Mouse (Mus musculus): ENCODE results near the gene Vmn1r43. TPM values are rescaled to one million over a fixed set of nuclear protein-coding genes. Genes with fewer than 3 reads are reported as not detected.
"Not testable (repeated sequence)": the region's sequence is repeated elsewhere in the genome, so short reads cannot be mapped to it uniquely, and the experiment has no call there.

Vmn1r43 gene
- total RNA-seq (2014; rRNA removed) (not detected in 2 replicates), polyA plus RNA-seq (2015; fragmentation: Nextera tagmentation; extraction: Ambion mirVana) (not detected in 2 replicates)

GRCm38 (mm10) chr6:89876313-89876712 is at the start of gene Vmn1r43, which contains the start of gene Vmn1r42:
Gene Vmn1r43, minus strand, starts transcription at chr6:89876413.
Gene Vmn1r42, minus strand, starts transcription at chr6:89876413.
- not testable (repeated sequence) for ATAC-seq; H3K27me3 ChIP-seq (ENCODE audit: insufficient read depth, low read length)
- WGBS, result 83% methylated on average over 3 of the region's 3 CpGs

GRCm38 (mm10) chr6:89883812-89884211 is 7.6 kb upstream of the Vmn1r43 start:
- no peak overlapping the region for H3K4me2 ChIP-seq (ENCODE audit: low read depth, low read length)
- H3K36me3 ChIP-seq (ENCODE audit: insufficient read depth, low read length), result no peaks in the 10 kb centered on the region
- ATAC-seq, result no peak
- WGBS, result 46% methylated on average over 2 of the region's 2 CpGs
- H3K4me1 ChIP-seq (ENCODE audit: insufficient read depth, low read length), result no peaks in the 10 kb centered on the region
- TF ChIP-seq CTCF (IDR thresholded peaks at IDR 0.05; ENCODE audit: low read depth), result no peak
- no peak overlapping the region for H3K4me3 ChIP-seq (ENCODE audit: low read length)
- no peaks in the 10 kb centered on the region for H3K27me3 ChIP-seq (ENCODE audit: insufficient read depth, low read length)
- DNase-seq (ENCODE audit: low spot score), result peak; percentile 10
- no peak overlapping the region for H3K27ac ChIP-seq
- H3K9me3 ChIP-seq (ENCODE audit: low read length), result no peaks in the 10 kb centered on the region
- H3K9ac ChIP-seq (replicated peaks; ENCODE audit: low read length), result no peak overlapping the region

More at GRCm38 (mm10) chr6:89876313-89876712, at the start of gene Vmn1r43, which contains the start of gene Vmn1r42:
- H3K9ac ChIP-seq (replicated peaks; ENCODE audit: low read length); H3K4me1 ChIP-seq (ENCODE audit: insufficient read depth, low read length); H3K36me3 ChIP-seq (ENCODE audit: insufficient read depth, low read length); H3K4me3 ChIP-seq (ENCODE audit: low read length); H3K4me2 ChIP-seq (ENCODE audit: low read depth, low read length); H3K9me3 ChIP-seq (ENCODE audit: low read length); DNase-seq (ENCODE audit: low spot score); H3K27ac ChIP-seq: not testable (repeated sequence)

GRCm38 (mm10) chr6:89883360-89883759 is 7.1 kb upstream of the Vmn1r43 start, which contains the start of gene Vmn1r44:
Gene Vmn1r44, plus strand, starts transcription at chr6:89883660.
- no peak within 1 kb of the TSS for H3K4me3 ChIP-seq (ENCODE audit: low read length)
- 83% methylated on average over 1 of the region's 1 CpGs for WGBS
- no peaks in the 10 kb centered on the region for H3K27me3 ChIP-seq (ENCODE audit: insufficient read depth, low read length)
- no peak within 1 kb of the TSS for H3K9ac ChIP-seq (replicated peaks; ENCODE audit: low read length)
- no peak within 1 kb of the TSS for H3K27ac ChIP-seq
- DNase-seq (ENCODE audit: low spot score) (no peak), ATAC-seq (no peak)
- no peak for TF ChIP-seq CTCF (IDR thresholded peaks at IDR 0.05; ENCODE audit: low read depth)
- H3K9me3 ChIP-seq (ENCODE audit: low read length), result no peaks in the 10 kb centered on the region
- H3K4me2 ChIP-seq (ENCODE audit: low read depth, low read length), result no peak within 1 kb of the TSS
- no peaks in the 10 kb centered on the region for H3K4me1 ChIP-seq (ENCODE audit: insufficient read depth, low read length)
- H3K36me3 ChIP-seq (ENCODE audit: insufficient read depth, low read length), result no peaks in the 10 kb centered on the region

- H3K36me3 ChIP-seq (ENCODE audit: insufficient read depth, low read length), result no peaks in the 10 kb centered on the region
- no peak for TF ChIP-seq CTCF (IDR thresholded peaks at IDR 0.05; ENCODE audit: low read depth)
Measured at GRCm38 (mm10) chr6:89880867-89881266, 4.7 kb upstream of the Vmn1r43 start.

GRCm38 (mm10) chr6:89876963-89877362 is 750 bp upstream of the Vmn1r43 start:
- no peak overlapping the region for H3K4me2 ChIP-seq (ENCODE audit: low read depth, low read length)
- ATAC-seq, result no peak
- no peaks in the 10 kb centered on the region for H3K36me3 ChIP-seq (ENCODE audit: insufficient read depth, low read length)
- H3K4me1 ChIP-seq (ENCODE audit: insufficient read depth, low read length), result no peaks in the 10 kb centered on the region
- 80% methylated on average over 2 of the region's 2 CpGs for WGBS
- H3K27ac ChIP-seq, result no peak overlapping the region
- TF ChIP-seq CTCF (IDR thresholded peaks at IDR 0.05; ENCODE audit: low read depth), result no peak
- no peak overlapping the region for H3K4me3 ChIP-seq (ENCODE audit: low read length)
- DNase-seq (ENCODE audit: low spot score), result no peak
- no peak overlapping the region for H3K9ac ChIP-seq (replicated peaks; ENCODE audit: low read length)
- no peaks in the 10 kb centered on the region for H3K9me3 ChIP-seq (ENCODE audit: low read length)
- H3K27me3 ChIP-seq (ENCODE audit: insufficient read depth, low read length), result no peaks in the 10 kb centered on the region

More at GRCm38 (mm10) chr6:89880867-89881266, 4.7 kb upstream of the Vmn1r43 start:
- H3K27ac ChIP-seq, result no peak overlapping the region
- no peaks in the 10 kb centered on the region for H3K4me1 ChIP-seq (ENCODE audit: insufficient read depth, low read length)
- no peak overlapping the region for H3K4me3 ChIP-seq (ENCODE audit: low read length)
- no peak for DNase-seq (ENCODE audit: low spot score)
- H3K9me3 ChIP-seq (ENCODE audit: low read length), result no peaks in the 10 kb centered on the region
- no peaks in the 10 kb centered on the region for H3K27me3 ChIP-seq (ENCODE audit: insufficient read depth, low read length)
- no peak overlapping the region for H3K4me2 ChIP-seq (ENCODE audit: low read depth, low read length)
- no peak overlapping the region for H3K9ac ChIP-seq (replicated peaks; ENCODE audit: low read length)
- ATAC-seq, result no peak

GRCm38 (mm10) chr6:89867976-89868375 is 8.2 kb downstream of the Vmn1r43 start:
- no peak overlapping the region for H3K9ac ChIP-seq (replicated peaks; ENCODE audit: low read length)
- no peaks in the 10 kb centered on the region for H3K27me3 ChIP-seq (ENCODE audit: insufficient read depth, low read length)
- H3K9me3 ChIP-seq (ENCODE audit: low read length), result peaks cover 17% of the 10 kb centered on the region; the same call in 1 of the 2 replicates
- ATAC-seq (no peak), DNase-seq (ENCODE audit: low spot score) (no peak)
- no peak for TF ChIP-seq CTCF (IDR thresholded peaks at IDR 0.05; ENCODE audit: low read depth)
- 86% methylated on average over 2 of the region's 2 CpGs for WGBS
- H3K4me2 ChIP-seq (ENCODE audit: low read depth, low read length), result no peak overlapping the region
- no peak overlapping the region for H3K4me3 ChIP-seq (ENCODE audit: low read length)
- H3K27ac ChIP-seq, result no peak overlapping the region
- H3K36me3 ChIP-seq (ENCODE audit: insufficient read depth, low read length), result no peaks in the 10 kb centered on the region
- H3K4me1 ChIP-seq (ENCODE audit: insufficient read depth, low read length), result no peaks in the 10 kb centered on the region

- no peak for ATAC-seq
Measured at GRCm38 (mm10) chr6:89867276-89867675, 8.9 kb downstream of the Vmn1r43 start.

More at GRCm38 (mm10) chr6:89867276-89867675, 8.9 kb downstream of the Vmn1r43 start:
- no peak for DNase-seq (ENCODE audit: low spot score)
- H3K36me3 ChIP-seq (ENCODE audit: insufficient read depth, low read length), result no peaks in the 10 kb centered on the region
- H3K27ac ChIP-seq, result no peak overlapping the region
- no peak overlapping the region for H3K4me2 ChIP-seq (ENCODE audit: low read depth, low read length)
- no peaks in the 10 kb centered on the region for H3K27me3 ChIP-seq (ENCODE audit: insufficient read depth, low read length)
- 93% methylated on average over 2 of the region's 2 CpGs for WGBS
- no peak overlapping the region for H3K9ac ChIP-seq (replicated peaks; ENCODE audit: low read length)
- H3K4me3 ChIP-seq (ENCODE audit: low read length), result no peak overlapping the region
- H3K4me1 ChIP-seq (ENCODE audit: insufficient read depth, low read length), result no peaks in the 10 kb centered on the region
- H3K9me3 ChIP-seq (ENCODE audit: low read length), result peaks cover 17% of the 10 kb centered on the region; the same call in 1 of the 2 replicates
- TF ChIP-seq CTCF (IDR thresholded peaks at IDR 0.05; ENCODE audit: low read depth), result no peak

Data from hindbrain, postnatal 0 days (tissue).